Mouse (Mus musculus): ENCODE data around the gene Sf3b3.

GRCm38 (mm10) chr8:110776335-110776734, 70.3 kb downstream of the Sf3b3 start:
- TF ChIP-seq POLR2A (IDR thresholded peaks at IDR 0.05; ENCODE audit: borderline replicate concordance, extremely low read depth, insufficient read depth, insufficient read length, poor library complexity, severe bottlenecking) (no peak), CTCF (IDR thresholded peaks at IDR 0.05; ENCODE audit: borderline replicate concordance, extremely low read depth, insufficient read depth, insufficient read length) (no peak)
